Mouse (Mus musculus): Measurements from ENCODE around the gene Pax7. TPM values are rescaled to one million over a fixed set of nuclear protein-coding genes. Genes with fewer than 3 reads are reported as not detected.
A peak's percentile ranks its signal among the peaks of the same experiment; 100 is the strongest.

The Pax7 gene
- total RNA-seq, 1 experiment = 0.09 TPM

DNA sequence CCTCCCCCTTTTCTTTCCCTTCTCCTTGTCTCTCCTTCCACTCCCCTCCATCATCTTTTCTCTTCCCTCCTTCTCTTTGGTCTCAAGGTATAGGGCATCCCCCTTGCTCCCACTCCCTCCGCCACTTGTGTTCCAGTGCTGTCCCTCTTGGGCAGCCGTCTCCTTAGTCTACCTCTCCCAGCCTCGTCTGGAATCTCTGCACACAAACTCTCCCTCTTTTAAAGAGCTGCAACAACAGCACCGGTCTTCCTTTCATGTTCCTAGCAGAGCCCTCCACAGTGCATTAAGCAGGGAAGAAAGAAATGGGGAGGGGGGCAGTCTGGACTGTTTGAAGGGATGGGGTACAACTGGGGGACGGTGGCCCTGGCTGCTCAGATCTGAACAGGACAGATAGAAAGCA lies 3.4 kb upstream of the Pax7 start:
- Histone ChIP-seq H3K4me3 (ENCODE audit: insufficient read depth in 1 of 2, low read depth in 1 of 2, low read length in 2 of 2, poor library complexity in 1 of 2, severe bottlenecking in 1 of 2) (no peak overlapping the region), H3K9me3 (ENCODE audit: control insufficient read depth, insufficient read depth, low read depth, low read length) (no peaks in the 10 kb centered on the region), H3K27ac (ENCODE audit: insufficient read depth, low read depth, low read length, poor library complexity, severe bottlenecking) (no peak overlapping the region), H3K4me1 (ENCODE audit: control insufficient read depth in 2 of 2, insufficient read depth in 2 of 2, low read length in 2 of 2, poor library complexity in 1 of 2) (peaks cover 0 to 6% of the 10 kb centered on the region in 2 experiments; a peak in 1 of 4 replicates), H3K9ac (ENCODE audit: insufficient read depth, low read depth, low read length, poor library complexity, severe bottlenecking) (no peak overlapping the region), H3K36me3 (ENCODE audit: control insufficient read depth, insufficient read depth, low read length, poor library complexity, severe bottlenecking) (no peaks in the 10 kb centered on the region)
- DNase-seq (ENCODE audit: low read depth, low spot score) = no peak
- TF ChIP-seq ZNF384 (IDR thresholded peaks at IDR 0.05; ENCODE audit: low read depth, low read length) (no peak), CHD2 (IDR thresholded peaks at IDR 0.05; ENCODE audit: low read depth, low read length) (no peak), MAFK (IDR thresholded peaks at IDR 0.05; ENCODE audit: insufficient read depth, low read depth, low read length) (no peak)
- in situ Hi-C loops (cut with MboI; ENCODE audit: low sequenced_read_pairs in 2 of 2, unreplicated experiment in 2 of 2) = loop anchor here in 1 of 2 experiments (25.0 kb wide), 1 partner anchor 1374 kb away; the partner anchor contains the start of gene Camk2n1

GRCm38 (mm10) chr4:139836196-139836595 lies 2.9 kb upstream of the Pax7 start:
- H3K36me3 ChIP-seq (ENCODE audit: control insufficient read depth, insufficient read depth, low read length, poor library complexity, severe bottlenecking) = no peaks in the 10 kb centered on the region
- H3K4me3 ChIP-seq (ENCODE audit: insufficient read depth in 1 of 2, low read depth in 1 of 2, low read length in 2 of 2, poor library complexity in 1 of 2, severe bottlenecking in 1 of 2) = no peak overlapping the region
- TF ChIP-seq HCFC1 (IDR thresholded peaks at IDR 0.05; ENCODE audit: borderline replicate concordance, insufficient read depth, low read length) (no peak), MAFK (IDR thresholded peaks at IDR 0.05; ENCODE audit: insufficient read depth, low read depth, low read length) (no peak), ZNF384 (IDR thresholded peaks at IDR 0.05; ENCODE audit: low read depth, low read length) (no peak), CHD2 (IDR thresholded peaks at IDR 0.05; ENCODE audit: low read depth, low read length) (no peak), ZC3H11A (IDR thresholded peaks at IDR 0.05; ENCODE audit: borderline replicate concordance, low read depth, low read length) (no peak)
- no peaks in the 10 kb centered on the region for H3K9me3 ChIP-seq (ENCODE audit: control insufficient read depth, insufficient read depth, low read depth, low read length)
- peaks cover 0 to 6% of the 10 kb centered on the region in 2 experiments; a peak in 1 of 4 replicates for H3K4me1 ChIP-seq (ENCODE audit: control insufficient read depth in 2 of 2, insufficient read depth in 2 of 2, low read length in 2 of 2, poor library complexity in 1 of 2)
- no peak for DNase-seq (ENCODE audit: low read depth, low spot score)
- H3K27ac ChIP-seq (ENCODE audit: insufficient read depth, low read depth, low read length, poor library complexity, severe bottlenecking) = no peak overlapping the region
- in situ Hi-C loops (cut with MboI; ENCODE audit: low sequenced_read_pairs in 2 of 2, unreplicated experiment in 2 of 2) = loop anchor here in 1 of 2 experiments (25.0 kb wide), 1 partner anchor 1374 kb away; the partner anchor contains the start of gene Camk2n1
- no peak overlapping the region for H3K9ac ChIP-seq (ENCODE audit: insufficient read depth, low read depth, low read length, poor library complexity, severe bottlenecking)

DNA sequence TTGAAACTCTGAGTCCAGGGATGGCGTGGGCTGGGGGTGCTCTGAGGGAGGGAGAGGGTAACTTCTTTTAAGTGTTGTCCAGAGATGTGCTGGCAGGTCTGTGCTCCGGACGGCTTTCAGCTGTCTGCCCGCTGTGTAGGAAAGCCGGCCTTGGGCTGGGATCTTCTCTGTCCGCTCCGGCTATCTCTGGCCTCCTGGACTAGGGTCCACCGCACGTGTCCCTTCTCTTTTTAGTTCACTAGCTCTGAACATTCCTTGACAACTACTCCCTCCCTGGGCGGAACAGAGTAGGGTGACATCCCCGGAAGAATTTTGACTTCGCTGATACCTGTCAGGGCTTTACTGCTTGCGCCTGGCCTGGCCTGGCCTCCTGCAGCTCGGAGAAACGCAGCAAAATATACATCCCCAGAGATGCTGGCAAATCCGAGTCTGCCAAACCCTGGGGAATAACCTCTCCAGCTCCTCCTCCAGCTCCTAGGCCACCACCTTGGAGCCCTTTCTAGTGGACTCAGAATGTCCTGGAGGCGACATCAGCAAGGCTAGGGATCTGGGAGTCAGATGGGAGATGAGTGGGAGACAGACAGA lies 581 bp upstream of the Pax7 start:
- Histone ChIP-seq H3K9me3 (ENCODE audit: control insufficient read depth, insufficient read depth, low read depth, low read length) (no peaks in the 10 kb centered on the region), H3K9ac (ENCODE audit: insufficient read depth, low read depth, low read length, poor library complexity, severe bottlenecking) (no peak overlapping the region), H3K27ac (ENCODE audit: insufficient read depth, low read depth, low read length, poor library complexity, severe bottlenecking) (no peak overlapping the region), H3K4me3 (ENCODE audit: insufficient read depth in 1 of 2, low read depth in 1 of 2, low read length in 2 of 2, poor library complexity in 1 of 2, severe bottlenecking in 1 of 2) (peak overlapping the region in 1 of 2 experiments; percentile 25; a peak in 1 of 4 replicates), H3K4me1 (ENCODE audit: control insufficient read depth in 2 of 2, insufficient read depth in 2 of 2, low read length in 2 of 2, poor library complexity in 1 of 2) (peaks cover 0 to 2% of the 10 kb centered on the region in 2 experiments; a peak in 1 of 4 replicates), H3K36me3 (ENCODE audit: control insufficient read depth, insufficient read depth, low read length, poor library complexity, severe bottlenecking) (no peaks in the 10 kb centered on the region)
- TF ChIP-seq ZNF384 (IDR thresholded peaks at IDR 0.05; ENCODE audit: low read depth, low read length) = no peak
- no peak for TF ChIP-seq MAFK (IDR thresholded peaks at IDR 0.05; ENCODE audit: insufficient read depth, low read depth, low read length)
- no peak for TF ChIP-seq HCFC1 (IDR thresholded peaks at IDR 0.05; ENCODE audit: borderline replicate concordance, insufficient read depth, low read length)
- TF ChIP-seq ZC3H11A (IDR thresholded peaks at IDR 0.05; ENCODE audit: borderline replicate concordance, low read depth, low read length) = no peak
- TF ChIP-seq CHD2 (IDR thresholded peaks at IDR 0.05; ENCODE audit: low read depth, low read length) = no peak
- in situ Hi-C loops (cut with MboI; ENCODE audit: low sequenced_read_pairs in 2 of 2, unreplicated experiment in 2 of 2) = loop anchor here in 1 of 2 experiments (25.0 kb wide), 1 partner anchor 1372 kb away; the partner anchor contains the start of gene Camk2n1
- DNase-seq (ENCODE audit: low read depth, low spot score) = no peak

GRCm38 (mm10) chr4:139832281-139833035 lies 870 bp downstream of the Pax7 start:
- peaks cover 0 to 2% of the 10 kb centered on the region in 2 experiments; a peak in 1 of 4 replicates for H3K4me1 ChIP-seq (ENCODE audit: control insufficient read depth in 2 of 2, insufficient read depth in 2 of 2, low read length in 2 of 2, poor library complexity in 1 of 2)
- in situ Hi-C loops (cut with MboI; ENCODE audit: low sequenced_read_pairs in 2 of 2, unreplicated experiment in 2 of 2) = loop anchor here in 1 of 2 experiments (25.0 kb wide), 1 partner anchor 1370 kb away; the partner anchor contains the start of gene Camk2n1
- H3K9me3 ChIP-seq (ENCODE audit: control insufficient read depth, insufficient read depth, low read depth, low read length) = no peaks in the 10 kb centered on the region
- no peak overlapping the region for H3K9ac ChIP-seq (ENCODE audit: insufficient read depth, low read depth, low read length, poor library complexity, severe bottlenecking)
- H3K4me3 ChIP-seq (ENCODE audit: insufficient read depth in 1 of 2, low read depth in 1 of 2, low read length in 2 of 2, poor library complexity in 1 of 2, severe bottlenecking in 1 of 2) = peak overlapping the region in 1 of 2 experiments; percentile 51; a peak in 2 of 4 replicates
- H3K27ac ChIP-seq (ENCODE audit: insufficient read depth, low read depth, low read length, poor library complexity, severe bottlenecking) = no peak overlapping the region
- no peak for TF ChIP-seq HCFC1 (IDR thresholded peaks at IDR 0.05; ENCODE audit: borderline replicate concordance, insufficient read depth, low read length)
- TF ChIP-seq ZNF384 (IDR thresholded peaks at IDR 0.05; ENCODE audit: low read depth, low read length) = no peak
- TF ChIP-seq ZC3H11A (IDR thresholded peaks at IDR 0.05; ENCODE audit: borderline replicate concordance, low read depth, low read length) = no peak
- TF ChIP-seq MAFK (IDR thresholded peaks at IDR 0.05; ENCODE audit: insufficient read depth, low read depth, low read length) = no peak
- TF ChIP-seq CHD2 (IDR thresholded peaks at IDR 0.05; ENCODE audit: low read depth, low read length) = no peak
- H3K36me3 ChIP-seq (ENCODE audit: control insufficient read depth, insufficient read depth, low read length, poor library complexity, severe bottlenecking) = no peaks in the 10 kb centered on the region
- DNase-seq (ENCODE audit: low read depth, low spot score) = no peak

Measured in ES-E14 (cell line).